Mouse (Mus musculus) heart, embryonic 16.5 days (tissue): ENCODE data around the gene Wnt6. TPM values are rescaled to one million over a fixed set of nuclear protein-coding genes. Genes with fewer than 3 reads are reported as not detected.
"Not testable (repeated sequence)": the region's sequence is repeated elsewhere in the genome, so short reads cannot be mapped to it uniquely, and the experiment has no call there.

Experiments used
- ATAC-seq: fragments of 200-750 bp; cut with Nextera tagmentation; replicated peaks from 2 replicates; pipeline ENCODE4 v1.8.0; 2017; ENCODE audit warnings: moderate number of reproducible peaks; ENCODE audit not compliant: insufficient read depth, low FRiP score; ENCODE audit errors: extremely low read depth
- H3K27ac ChIP-seq: fragments of 300-500 bp; sonication (generic); 2 replicates; pipeline ENCODE4 v1.5.1; 2014; ENCODE audit warnings: mild to moderate bottlenecking, low read length, control low read depth, moderate library complexity
- H3K27me3 ChIP-seq: fragments of 300-500 bp; sonication (generic); 2 replicates; pipeline ENCODE4 v1.6.1; 2014; ENCODE audit warnings: low read length, mixed read lengths; ENCODE audit not compliant: control insufficient read depth, insufficient read depth
- H3K36me3 ChIP-seq: fragments of 300-500 bp; sonication (generic); 2 replicates; pipeline ENCODE4 v1.6.1; 2014; ENCODE audit not compliant: control insufficient read depth, insufficient read depth
- H3K4me1 ChIP-seq: fragments of 300-500 bp; sonication (generic); 2 replicates; pipeline ENCODE4 v1.6.1; 2014; ENCODE audit warnings: low read length, mixed read lengths; ENCODE audit not compliant: control insufficient read depth, insufficient read depth
- H3K4me2 ChIP-seq: fragments of 300-500 bp; sonication (generic); 2 replicates; pipeline ENCODE4 v1.6.1; 2014; ENCODE audit warnings: low read depth, mild to moderate bottlenecking, control low read depth, low read length
- H3K4me3 ChIP-seq: fragments of 300-500 bp; sonication (generic); 2 replicates; pipeline ENCODE4 v1.5.1; 2014; ENCODE audit warnings: mild to moderate bottlenecking, control low read depth, low read length
- H3K9ac ChIP-seq: fragments of 300-500 bp; sonication (generic); 2 replicates; pipeline ENCODE4 v1.6.1; 2014; ENCODE audit warnings: low read length, control low read depth
- H3K9me3 ChIP-seq: fragments of 300-500 bp; sonication (generic); replicated peaks from 2 replicates; pipeline ENCODE4 v1.6.1; 2016; ENCODE audit warnings: low read length; ENCODE audit not compliant: control insufficient read depth
- WGBS: fragments of 180-500 bp; shearing (Covaris S2); extraction: QIAGEN DNeasy Blood & Tissue Kit; methylation state at CpG from one replicate; pipeline ENCODE4 v1.1.7; 2014; 5-methylcytosine and 5-hydroxymethylcytosine counted together
- polyA plus RNA-seq: library from polyadenylated mRNA; unstranded; fragments of >200 nt; fragmentation: Nextera tagmentation; extraction: Ambion mirVana; gene quantifications from 2 replicates; pipeline ENCODE4 v1.2.1, GENCODE M21; 2015

The Wnt6 gene
- polyA plus RNA-seq, 1 experiment from 2014 or later, result 0.71 TPM

GRCm38 (mm10) chr1:74808078-74808477 is 36.4 kb downstream of the Wnt6 start:
- Histone ChIP-seq H3K27ac (no peak overlapping the region), H3K4me3 (peak overlapping the region; percentile 30), H3K9me3 (no peaks in the 10 kb centered on the region), H3K4me2 (peak overlapping the region; percentile 63), H3K4me1 (peaks cover 24% of the 10 kb centered on the region), H3K9ac (no peak overlapping the region), H3K36me3 (no peaks in the 10 kb centered on the region), H3K27me3 (peaks cover 70% of the 10 kb centered on the region)
- ATAC-seq, result peak; percentile 64
- under 1% methylated on average over 16 of the region's 16 CpGs for WGBS

GRCm38 (mm10) chr1:74809007-74809406 is 37.3 kb downstream of the Wnt6 start:
- Histone ChIP-seq H3K4me2 (no peak overlapping the region), H3K9ac (no peak overlapping the region), H3K36me3 (no peaks in the 10 kb centered on the region), H3K27ac (no peak overlapping the region), H3K9me3 (no peaks in the 10 kb centered on the region), H3K4me3 (no peak overlapping the region), H3K4me1 (peaks cover 16% of the 10 kb centered on the region), H3K27me3 (peaks cover 62% of the 10 kb centered on the region)
- WGBS, result 57% methylated on average over 10 of the region's 10 CpGs
- no peak for ATAC-seq

DNA sequence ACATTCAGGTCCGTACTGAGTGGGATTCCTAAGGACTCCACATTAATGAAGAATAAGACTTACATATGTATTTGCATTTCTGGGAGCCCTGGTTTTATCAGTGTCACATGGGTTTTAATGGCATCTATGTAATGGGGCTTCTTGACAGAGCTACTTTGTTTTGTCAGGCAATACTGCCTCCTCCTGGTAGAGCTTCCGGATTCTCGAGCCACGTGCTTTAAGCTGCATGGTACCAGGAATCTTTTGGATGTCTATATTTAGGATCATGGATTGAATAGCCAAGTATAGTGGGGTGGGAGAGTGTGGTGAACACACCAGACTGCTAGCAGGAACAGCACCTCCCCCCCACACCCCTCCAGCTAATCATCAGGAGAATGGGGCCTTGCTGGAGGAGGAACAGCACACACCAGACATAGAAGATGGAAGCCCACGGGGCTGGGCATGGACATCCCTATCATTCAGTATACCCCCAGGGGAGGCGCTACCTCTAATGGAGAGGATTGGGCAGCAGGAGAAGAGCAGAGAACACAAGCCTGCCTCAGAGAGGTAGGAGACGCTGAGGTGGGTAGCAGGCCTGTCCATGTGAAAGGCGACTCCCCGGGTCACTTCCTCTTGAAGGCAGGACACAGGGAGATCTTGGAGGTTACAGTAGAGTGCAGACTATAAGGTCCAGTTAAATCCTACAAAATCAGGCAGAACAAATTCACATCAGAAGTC is 43.4 kb downstream of the Wnt6 start:
- no peak overlapping the region for H3K27ac ChIP-seq
- no peaks in the 10 kb centered on the region for H3K36me3 ChIP-seq
- 0 out of 2 replicates have a peak, but pooled peaks cover 4% of the 10 kb centered on the region for H3K27me3 ChIP-seq
- no peak overlapping the region for H3K9ac ChIP-seq
- no peak for ATAC-seq
- 63% methylated on average over 9 of the region's 9 CpGs for whole genome bisulfite sequencing
- H3K4me2 ChIP-seq, result no peak overlapping the region
- no peaks in the 10 kb centered on the region for H3K9me3 ChIP-seq
- peaks cover 2% of the 10 kb centered on the region; the same call in 1 of the 2 replicates for H3K4me1 ChIP-seq
- no peak overlapping the region for H3K4me3 ChIP-seq

- ATAC-seq, result not testable (repeated sequence)
Measured at GRCm38 (mm10) chr1:74815965-74816364, 44.3 kb downstream of the Wnt6 start.

GRCm38 (mm10) chr1:74816612-74817199 is 45.0 kb downstream of the Wnt6 start:
- H3K9me3 ChIP-seq, result no peaks in the 10 kb centered on the region
- peak overlapping the region; percentile 71 for H3K4me2 ChIP-seq
- peak overlapping the region; percentile 88 for H3K9ac ChIP-seq
- peak overlapping the region; percentile 75 for H3K4me3 ChIP-seq
- ATAC-seq, result peak; percentile 92
- H3K4me1 ChIP-seq, result peaks cover 2% of the 10 kb centered on the region; the same call in 1 of the 2 replicates
- 6% methylated on average over 38 of the region's 38 CpGs for WGBS
- H3K27ac ChIP-seq, result peak overlapping the region; percentile 87
- no peaks in the 10 kb centered on the region for H3K36me3 ChIP-seq
- no peaks in the 10 kb centered on the region for H3K27me3 ChIP-seq

More at GRCm38 (mm10) chr1:74815965-74816364, 44.3 kb downstream of the Wnt6 start:
- H3K4me1 ChIP-seq, H3K27me3 ChIP-seq, H3K9ac ChIP-seq, H3K9me3 ChIP-seq, H3K27ac ChIP-seq, H3K36me3 ChIP-seq, H3K4me2 ChIP-seq, H3K4me3 ChIP-seq: not testable (repeated sequence)
- WGBS, result 86% methylated on average over 6 of the region's 6 CpGs

DNA sequence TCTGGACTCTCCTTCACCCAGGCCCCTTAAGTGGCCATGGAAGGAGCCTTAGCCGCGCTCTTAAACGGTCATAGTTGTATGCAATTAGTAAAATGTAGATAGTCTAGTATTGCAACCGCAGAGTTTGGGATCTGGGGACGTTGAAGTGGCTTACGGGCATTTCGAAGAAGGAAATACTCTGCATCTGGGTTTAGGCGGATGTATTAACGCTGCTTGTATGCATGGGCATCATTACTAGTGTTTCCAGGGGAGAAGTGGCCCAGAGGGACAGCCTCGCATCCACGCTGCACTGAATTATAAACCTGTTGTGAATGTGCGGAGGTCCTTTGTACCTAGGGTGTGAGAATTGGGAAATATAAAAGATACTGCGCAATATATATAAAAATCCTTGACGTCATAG is 45.5 kb downstream of the Wnt6 start:
- Histone ChIP-seq H3K4me3 (peak overlapping the region; percentile 75), H3K27ac (peak overlapping the region; percentile 87), H3K36me3 (no peaks in the 10 kb centered on the region), H3K9me3 (no peaks in the 10 kb centered on the region), H3K27me3 (no peaks in the 10 kb centered on the region), H3K4me1 (peaks cover 2% of the 10 kb centered on the region; the same call in 1 of the 2 replicates), H3K9ac (peak overlapping the region; percentile 88), H3K4me2 (peak overlapping the region; percentile 71)
- no peak; the same call in 1 of the 2 replicates for ATAC-seq
- WGBS, result 13% methylated on average over 14 of the region's 14 CpGs

GRCm38 (mm10) chr1:74818509-74818908 is 46.8 kb downstream of the Wnt6 start:
- H3K4me2 ChIP-seq, result no peak overlapping the region
- no peaks in the 10 kb centered on the region for H3K9me3 ChIP-seq
- ATAC-seq, result no peak
- no peaks in the 10 kb centered on the region for H3K36me3 ChIP-seq
- no peaks in the 10 kb centered on the region for H3K27me3 ChIP-seq
- no peak overlapping the region for H3K4me3 ChIP-seq
- no peak overlapping the region for H3K9ac ChIP-seq
- peaks cover 2% of the 10 kb centered on the region; the same call in 1 of the 2 replicates for H3K4me1 ChIP-seq
- 86% methylated on average over 1 of the region's 1 CpGs for WGBS
- H3K27ac ChIP-seq, result no peak overlapping the region

DNA sequence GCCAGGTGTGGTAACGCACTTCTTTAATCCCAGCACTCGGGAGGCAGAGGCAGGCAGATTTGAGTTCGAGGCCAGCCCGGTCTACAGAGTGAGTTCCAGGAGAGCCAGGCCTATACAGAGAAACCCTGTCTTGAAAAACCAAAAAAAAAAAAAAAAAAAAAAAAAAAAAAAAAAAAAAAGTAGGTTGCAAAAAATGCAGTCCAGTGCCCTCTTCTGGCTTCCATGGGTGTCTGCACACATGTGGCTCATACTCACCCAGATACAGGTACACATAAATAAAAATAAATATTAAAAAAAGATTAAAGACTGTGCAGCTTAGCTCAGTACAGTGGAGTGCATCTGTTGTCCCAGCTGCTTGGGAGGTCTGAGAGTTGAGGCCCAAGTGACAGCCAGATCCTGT is 51.9 kb downstream of the Wnt6 start:
- ATAC-seq, H3K4me1 ChIP-seq, H3K9ac ChIP-seq, H3K9me3 ChIP-seq, H3K27me3 ChIP-seq, H3K36me3 ChIP-seq, H3K4me2 ChIP-seq, H3K27ac ChIP-seq, H3K4me3 ChIP-seq: not testable (repeated sequence)
- WGBS, result 99% methylated on average over 4 of the region's 4 CpGs

DNA sequence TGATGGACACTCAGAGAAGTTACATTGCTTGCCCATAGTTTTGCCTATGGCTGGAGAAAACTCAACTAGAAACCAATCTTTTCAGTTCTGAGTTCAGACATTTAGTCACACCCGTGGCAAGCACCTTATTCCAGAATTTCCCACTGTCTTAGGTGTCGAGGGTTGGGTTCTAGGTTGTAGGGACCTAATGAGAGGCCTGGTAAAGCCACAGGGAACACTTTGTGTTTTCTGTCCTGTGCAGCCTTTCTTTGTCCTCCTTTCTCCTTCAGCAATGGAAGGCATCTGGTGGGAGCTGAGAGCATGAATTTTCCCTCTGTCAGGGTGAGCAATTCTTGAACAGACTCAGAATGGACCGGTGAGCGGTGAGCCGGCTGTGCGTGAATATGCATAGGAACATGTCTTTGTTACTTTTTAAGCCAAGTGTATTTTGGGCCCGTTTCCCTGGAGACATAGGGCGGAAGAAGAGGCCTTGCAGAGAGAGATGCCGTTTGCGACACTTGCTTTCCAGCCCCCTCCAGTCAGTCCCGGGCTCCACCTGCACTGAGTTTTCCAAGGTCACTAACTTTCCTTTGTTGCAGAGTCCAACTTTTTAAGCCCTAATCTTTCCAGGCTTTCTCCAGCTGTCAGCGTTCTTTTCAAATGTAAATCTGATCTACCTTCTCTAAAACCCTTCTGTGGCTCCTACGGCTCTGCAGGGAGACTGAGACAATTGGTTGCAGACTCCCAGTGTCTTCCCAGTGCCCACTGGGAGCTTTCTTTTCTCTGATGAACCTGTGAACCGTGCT is 53.0 kb downstream of the Wnt6 start:
- H3K4me1 ChIP-seq, result no peaks in the 10 kb centered on the region
- H3K4me2 ChIP-seq, result no peak overlapping the region
- no peaks in the 10 kb centered on the region for H3K9me3 ChIP-seq
- H3K27me3 ChIP-seq, result no peaks in the 10 kb centered on the region
- ATAC-seq, result no peak
- H3K36me3 ChIP-seq, result no peaks in the 10 kb centered on the region
- WGBS, result 30% methylated on average over 14 of the region's 14 CpGs
- H3K9ac ChIP-seq, result no peak overlapping the region
- H3K4me3 ChIP-seq, result no peak overlapping the region
- no peak overlapping the region for H3K27ac ChIP-seq
